Mouse (Mus musculus): ENCODE results near the gene Bbx.

- no peak for TF ChIP-seq ZC3H11A (IDR thresholded peaks at IDR 0.05; ENCODE audit: borderline replicate concordance, low read depth, low read length)
- no peak for TF ChIP-seq CHD2 (IDR thresholded peaks at IDR 0.05; ENCODE audit: low read depth, low read length)
- TF ChIP-seq ZNF384 (IDR thresholded peaks at IDR 0.05; ENCODE audit: low read depth, low read length) = no peak
- TF ChIP-seq HCFC1 (IDR thresholded peaks at IDR 0.05; ENCODE audit: borderline replicate concordance, insufficient read depth, low read length) = no peak
These were observed 120.6 kb downstream of the Bbx start for GRCm38 (mm10) chr16:50311588-50311987.
